Mouse (Mus musculus): ENCODE measurements at regions not wholly inside any gene's neighbourhood (a gene's known extent, or its start where the extent isn't known, plus 50 kb on each side); places are given as distances from the start of the nearest gene placed in this dataset.
"Not testable (repeated sequence)": the region's sequence is repeated elsewhere in the genome, so short reads cannot be mapped to it uniquely, and the experiment has no call there.

- no peak for DNase-seq
Measured at GRCm38 (mm10) chr14:48842861-48843260, 169.2 kb upstream of the Otx2 start.

DNA sequence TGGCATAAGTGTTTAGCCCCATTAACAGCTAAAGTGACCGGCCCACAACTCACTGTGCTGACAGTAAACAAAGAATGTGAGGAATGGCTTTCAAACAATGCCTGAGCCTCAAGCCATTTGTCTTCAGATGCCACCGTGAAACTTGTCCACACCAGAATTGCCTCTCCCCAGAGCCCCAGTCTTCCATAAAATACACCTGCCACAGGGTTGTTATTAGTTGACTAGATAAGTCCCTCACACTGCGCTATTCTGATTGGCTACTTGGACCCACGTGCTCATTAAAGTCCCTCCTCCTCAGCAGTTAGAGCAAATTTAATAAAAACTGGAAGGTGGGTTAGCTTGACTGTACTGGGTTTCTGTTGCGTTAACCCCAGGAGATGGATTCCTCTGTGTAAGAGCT, 167.7 kb upstream of the Otx2 start:
- DNase-seq, result no peak

DNA sequence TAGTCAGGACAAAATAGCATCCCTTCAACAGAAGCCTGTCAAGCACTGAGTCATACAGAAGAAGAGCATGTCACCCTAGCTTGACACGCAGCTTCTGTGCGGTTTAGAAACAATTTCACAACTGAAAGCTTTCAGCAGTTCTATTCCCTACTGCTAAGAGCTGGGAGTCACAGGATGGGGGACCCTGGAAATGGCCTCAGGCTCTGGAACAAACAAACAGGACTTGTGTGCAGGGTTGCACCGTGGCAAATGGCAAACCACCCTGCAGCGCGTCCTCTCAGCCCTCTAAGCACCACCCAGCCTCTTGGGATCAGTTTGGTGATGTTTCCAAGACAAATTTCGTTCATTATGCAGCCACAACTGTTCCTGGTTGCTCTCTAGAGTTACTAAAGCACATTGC, 163.6 kb upstream of the Otx2 start:
- DNase-seq, result no peak

DNA sequence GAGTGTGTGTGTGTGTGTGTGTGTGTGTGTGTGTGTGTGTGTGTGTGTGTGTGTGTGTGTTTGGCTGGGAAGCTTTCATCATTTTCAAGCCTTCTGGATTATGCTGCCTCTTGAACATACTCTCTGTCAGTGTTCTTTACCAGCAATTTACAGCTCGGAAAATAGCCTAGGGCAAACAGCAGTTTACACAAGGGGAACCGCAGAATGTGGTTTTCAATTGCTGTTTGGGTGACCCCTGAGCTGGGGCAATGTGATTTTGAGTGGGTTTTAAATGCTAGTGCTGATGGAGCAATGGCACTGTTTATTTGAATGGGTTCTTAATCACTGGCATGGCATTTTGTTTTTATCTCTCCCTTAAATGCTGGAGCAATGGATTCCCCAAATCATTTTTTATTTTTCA, 162.5 kb upstream of the Otx2 start:
- no peak for DNase-seq

GRCm38 (mm10) chr14:48834416-48834815, 160.8 kb upstream of the Otx2 start:
- DNase-seq, result no peak

DNA sequence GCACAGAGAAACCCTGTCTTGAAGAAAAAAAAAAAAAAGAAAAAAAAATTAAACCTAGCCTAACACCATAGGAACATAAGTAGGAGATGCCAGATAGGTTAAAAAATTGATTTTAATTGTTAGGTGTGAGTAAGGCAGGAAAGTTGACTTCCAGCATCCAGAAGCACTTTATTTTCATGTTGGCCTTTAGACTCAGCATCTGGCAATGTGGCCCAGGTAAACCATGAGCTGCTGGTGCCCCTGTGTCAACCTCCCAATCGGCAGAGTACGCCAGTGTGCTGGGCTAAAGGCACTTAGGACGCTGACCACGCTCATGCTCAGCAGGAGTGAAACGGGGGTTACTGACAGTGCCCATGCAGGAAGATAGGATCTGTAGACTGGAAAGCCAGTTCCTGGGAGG, 152.8 kb upstream of the Otx2 start:
- DNase-seq, result no peak

GRCm38 (mm10) chr14:48824375-48824774, 150.8 kb upstream of the Otx2 start:
- no peak for DNase-seq

- no peak for DNase-seq
Measured at GRCm38 (mm10) chr14:48815941-48816340, 142.3 kb upstream of the Otx2 start.

DNA sequence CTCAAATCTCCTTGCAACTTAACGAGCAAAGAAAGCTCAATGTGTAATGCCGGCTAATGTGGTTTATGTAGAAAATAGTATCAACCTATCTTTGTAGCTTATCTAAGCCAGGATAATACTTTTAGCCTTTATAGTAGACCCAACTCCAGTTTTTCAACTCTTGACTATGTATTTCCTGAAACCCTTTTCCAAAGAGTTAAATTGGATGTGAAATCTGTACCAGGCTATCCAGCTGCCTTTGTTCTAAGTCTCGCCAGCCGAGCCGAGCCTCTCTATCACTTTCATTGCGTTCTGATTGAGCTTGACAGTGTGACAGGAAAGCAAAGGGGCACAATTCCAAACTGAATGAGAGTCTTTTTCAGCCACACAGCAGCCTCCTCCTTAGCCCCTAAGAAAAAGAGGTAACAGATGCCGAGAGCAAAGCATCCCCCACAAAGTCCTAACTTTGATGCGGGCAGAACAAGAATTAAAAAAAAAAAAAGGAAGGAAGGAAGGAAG, 141.7 kb upstream of the Otx2 start:
- no peak for DNase-seq

DNA sequence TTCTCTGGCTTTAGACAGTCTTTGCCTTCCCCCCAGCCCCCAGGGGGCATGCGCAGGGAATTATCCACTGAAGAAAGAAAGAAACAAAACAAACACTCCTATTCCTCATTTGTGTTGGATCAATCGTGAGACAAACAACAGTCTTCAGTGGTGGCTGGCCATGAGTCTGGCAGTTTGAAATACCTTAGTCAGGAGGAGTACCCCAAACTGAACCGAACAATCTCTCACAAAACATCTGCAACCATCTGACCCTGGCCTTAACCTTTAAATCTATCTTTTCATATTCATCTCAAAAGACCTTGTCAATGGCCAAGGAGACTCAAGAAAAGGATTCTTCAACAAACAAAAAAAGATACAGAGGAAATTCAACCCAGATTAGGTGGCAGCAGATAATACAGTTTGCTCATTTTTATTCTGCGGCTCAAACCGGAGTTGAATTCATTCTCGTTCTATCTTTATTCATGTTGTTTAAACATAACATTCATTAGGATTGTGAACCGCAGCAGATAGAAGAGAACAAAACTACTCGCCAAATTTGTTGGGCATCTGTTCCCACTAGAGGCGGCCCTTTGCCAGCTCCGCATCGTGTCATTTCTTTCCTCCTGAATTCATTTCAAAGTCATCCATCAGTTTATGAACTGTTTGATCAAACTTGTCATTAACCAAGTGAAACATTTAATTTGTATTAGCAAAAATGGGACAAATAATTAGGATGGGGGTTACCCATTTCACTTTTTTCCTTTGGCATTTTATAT, 139.3 kb upstream of the Otx2 start:
- DNase-seq, result no peak

GRCm38 (mm10) chr14:48804098-48804497, 130.5 kb upstream of the Otx2 start:
- DNase-seq, result no peak

- no peak for DNase-seq
Measured at GRCm38 (mm10) chr14:48801283-48801682, 127.7 kb upstream of the Otx2 start.

- DNase-seq, result no peak
Measured at GRCm38 (mm10) chr14:48800857-48801256, 127.2 kb upstream of the Otx2 start.

- DNase-seq, result no peak
Measured at GRCm38 (mm10) chr14:48800100-48800449, 126.5 kb upstream of the Otx2 start.

DNA sequence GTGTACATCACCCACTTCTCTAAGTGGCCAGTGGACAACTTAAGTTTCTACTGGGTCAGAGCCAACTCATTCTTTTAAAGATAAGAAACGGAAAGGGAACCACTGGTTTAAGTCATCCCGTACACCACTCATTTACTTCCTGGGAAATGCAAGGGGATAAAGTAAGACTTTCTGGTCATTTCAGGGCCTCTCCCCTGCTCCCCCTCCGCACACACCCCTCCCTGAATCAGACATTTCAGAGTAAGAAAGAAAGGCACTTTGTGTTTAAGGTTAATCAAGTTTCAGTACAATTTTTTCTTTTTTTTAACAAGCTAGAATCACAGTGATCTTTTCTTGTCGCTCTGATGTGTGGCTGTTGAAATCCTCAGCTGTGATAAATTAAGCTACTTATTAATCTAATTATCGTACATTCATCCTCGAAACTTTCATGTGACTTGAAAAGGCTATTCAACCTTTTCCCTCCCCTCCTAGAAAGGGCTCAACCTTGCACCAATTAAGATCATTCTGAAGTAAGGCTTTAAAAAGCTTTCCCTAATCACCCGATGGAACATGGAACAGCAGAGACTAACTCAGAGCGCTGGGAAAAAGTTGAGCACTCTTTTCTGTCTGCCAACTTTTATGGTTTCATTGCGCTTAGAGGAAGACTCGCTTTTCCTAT, 126.0 kb upstream of the Otx2 start:
- no peak for DNase-seq

DNA sequence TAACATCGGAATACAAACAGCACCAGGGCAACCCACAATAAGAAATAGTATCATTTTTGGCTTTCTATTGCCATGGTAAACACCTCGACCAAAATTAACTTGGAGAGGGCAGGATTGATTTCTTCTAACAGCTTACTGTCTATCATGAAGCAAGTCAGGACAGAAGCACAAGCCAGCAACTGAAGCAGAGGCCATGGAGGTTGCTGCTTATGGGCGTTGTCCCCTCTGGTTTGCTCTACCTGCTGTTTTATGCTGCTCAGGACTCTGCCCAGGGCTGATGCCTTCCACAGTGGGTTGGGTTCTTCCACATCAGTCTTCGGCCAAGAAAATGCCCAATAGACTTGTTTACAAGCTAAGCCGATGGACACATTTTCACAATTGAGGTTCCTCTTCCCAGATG, 117.9 kb upstream of the Otx2 start:
- DNase-seq, result no peak

GRCm38 (mm10) chr14:48779327-48779726, 105.7 kb upstream of the Otx2 start:
- DNase-seq, result no peak

DNA sequence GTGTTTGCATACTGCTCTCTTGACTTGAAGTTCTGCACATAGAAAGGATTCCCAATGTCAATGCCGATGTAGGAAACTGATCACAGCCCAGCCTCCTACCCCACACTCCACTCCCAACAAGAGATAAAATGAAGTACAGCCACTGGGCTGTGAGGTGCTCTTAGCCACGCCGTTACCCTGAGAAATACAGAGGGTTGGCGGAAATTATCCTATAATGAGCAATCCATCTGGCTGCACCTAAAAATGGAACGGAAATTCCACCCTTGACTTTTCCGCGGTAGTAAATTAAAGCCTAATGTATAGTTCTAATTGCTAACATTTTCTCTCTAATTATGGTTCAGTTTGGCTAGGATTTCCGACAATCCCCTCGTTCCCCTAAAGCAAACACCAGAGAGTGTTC, 97.2 kb upstream of the Otx2 start:
- no peak for DNase-seq

- DNase-seq, result no peak
Measured at GRCm38 (mm10) chr14:48762691-48763090, 89.1 kb upstream of the Otx2 start.

DNA sequence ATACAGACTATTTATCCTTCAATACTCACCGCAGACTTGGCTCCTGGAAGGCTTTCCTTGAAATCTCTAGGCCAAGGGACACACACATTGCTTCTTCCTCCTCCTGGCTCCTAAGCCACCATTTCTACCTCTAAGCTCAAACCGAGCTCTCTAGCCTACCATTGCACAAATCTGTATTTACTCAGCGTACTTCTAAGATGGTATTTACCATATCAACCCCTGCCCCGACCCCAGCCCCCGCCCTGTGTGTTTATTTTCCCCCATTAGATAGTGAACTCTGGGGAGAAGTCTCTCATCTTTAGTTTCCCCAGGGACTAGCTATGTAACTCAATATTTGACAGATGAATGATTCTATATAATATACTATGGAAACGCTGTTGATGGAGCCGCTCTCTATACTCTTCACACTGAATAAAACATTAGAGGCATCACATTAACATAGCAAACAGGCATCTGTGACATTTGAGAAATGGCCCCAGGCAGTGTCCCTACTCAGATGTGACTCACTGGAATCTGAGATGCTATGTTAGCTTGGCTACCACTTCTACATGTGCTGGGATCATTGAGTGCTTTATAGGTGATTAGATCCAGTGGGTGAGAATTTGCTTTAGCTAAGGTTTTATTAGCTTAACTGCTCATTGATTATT, 87.5 kb upstream of the Otx2 start:
- no peak for DNase-seq

GRCm38 (mm10) chr14:48755096-48755495, 81.5 kb upstream of the Otx2 start:
- DNase-seq, result not testable (repeated sequence)

DNA sequence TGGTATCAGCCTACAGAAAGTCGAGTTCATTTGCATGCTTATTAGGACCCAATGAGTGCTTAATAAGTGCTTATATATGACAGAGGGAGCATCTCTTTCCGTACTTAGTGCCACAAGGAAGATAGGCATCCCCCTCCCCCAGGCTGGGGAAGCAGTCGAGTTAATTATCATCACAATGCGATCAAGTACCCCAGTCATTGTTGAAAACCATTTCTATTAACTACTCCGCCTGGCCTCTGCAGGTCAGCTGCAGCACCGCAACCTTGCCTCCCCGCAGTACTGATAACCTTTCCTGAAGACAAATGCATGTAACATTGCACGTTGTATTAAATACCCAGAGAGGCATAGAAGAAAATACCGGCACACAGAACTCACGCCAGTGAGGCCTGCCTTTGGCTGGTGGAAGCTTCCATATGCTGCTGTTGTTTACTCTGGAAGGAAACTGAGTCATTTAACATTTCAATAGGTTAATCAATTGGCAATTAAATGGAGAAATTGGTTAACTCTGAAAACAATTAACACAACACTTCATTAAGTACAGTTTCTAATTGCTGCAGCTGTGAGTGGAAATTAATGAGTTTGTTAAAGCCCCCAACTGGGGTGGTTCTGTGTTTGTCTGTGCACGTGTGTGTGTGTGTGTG, 80.6 kb upstream of the Otx2 start:
- DNase-seq, result no peak

DNA sequence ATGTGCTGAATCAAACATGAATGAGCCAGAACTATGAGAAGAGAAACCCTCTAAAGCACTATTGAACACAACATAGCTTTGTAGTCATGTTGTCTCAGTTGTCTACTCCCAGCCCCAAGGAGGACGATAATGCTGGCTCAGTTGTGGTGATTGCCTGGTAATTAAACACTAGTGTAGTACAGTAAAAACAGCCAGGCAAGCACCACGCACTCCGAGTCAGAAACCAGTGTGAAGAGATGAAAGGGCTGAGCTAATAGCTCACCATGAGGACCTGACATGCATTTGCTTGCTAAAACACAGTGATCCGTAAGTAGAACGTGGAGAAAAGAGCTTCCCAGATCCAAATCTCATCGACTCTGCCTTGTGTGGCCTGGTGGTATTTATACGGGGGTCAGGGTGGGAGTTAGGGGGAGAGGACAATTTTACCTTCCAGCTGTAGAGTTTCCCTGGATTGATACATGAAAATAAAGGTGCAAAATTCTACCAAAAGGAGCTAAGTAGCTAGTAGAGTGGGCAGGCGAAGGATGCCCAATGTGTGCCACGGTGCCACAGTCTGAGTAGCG, 80.0 kb upstream of the Otx2 start:
- DNase-seq, result no peak
